In genomic region chr2:168955850-168956346, GRCm38 (mm10) we compare ENCODE assay signal across 8 mouse cellular contexts. TPM values are rescaled to one million over a fixed set of nuclear protein-coding genes. Genes with fewer than 3 reads are reported as not detected.
DNase-seq lines count a peak whose midpoint lies in the region; ATAC-seq lines count a peak whose summit lies in the region.

No protein-coding gene starts in this region.

- H3K4me2 ChIP-seq in embryonic facial prominence, embryonic 13.5 days = peak overlapping the region; percentile 93

- peaks cover 34% of the 10 kb centered on the region for H3K4me1 ChIP-seq in erythroblast, embryonic 14.5 days (ENCODE audit: control insufficient read depth)
- H3K4me1 ChIP-seq in embryonic facial prominence, embryonic 13.5 days = peaks cover 20% of the 10 kb centered on the region

- WGBS in embryonic facial prominence, embryonic 13.5 days = 53% methylated on average over 10 of the region's 10 CpGs

- ATAC-seq in erythroblast, adult 5-6 weeks (replicated peaks; ENCODE audit: low FRiP score, poor library complexity, severe bottlenecking) = no peak
- peak; percentile 35 for ATAC-seq in CD4-positive, CD25-positive, alpha-beta regulatory T cell, adult 4 months
- no peak for ATAC-seq in embryonic facial prominence, embryonic 13.5 days (ENCODE audit: insufficient number of reproducible peaks, insufficient read depth, low FRiP score, low TSS enrichment, low read depth)
- ATAC-seq in inflammation-experienced regulatory T-cells, adult 6 months = peak; percentile 34
- ATAC-seq in erythroid progenitor cell, adult 5-6 weeks (replicated peaks; ENCODE audit: low FRiP score, poor library complexity, severe bottlenecking) = no peak; the same call in 1 of the 2 replicates

- peak; percentile 14 for DNase-seq in mesoderm, embryonic 11.5 days (ENCODE audit: low read depth, low spot score)
- no peak for DNase-seq in adrenal gland, postnatal 4 days (ENCODE audit: low spot score in 2 of 2)

- peak overlapping the region; percentile 77 for H3K4me3 ChIP-seq in erythroblast, embryonic 14.5 days (replicated peaks)
- peak overlapping the region; percentile 94 for H3K4me3 ChIP-seq in embryonic facial prominence, embryonic 13.5 days

- H3K27ac ChIP-seq in embryonic facial prominence, embryonic 13.5 days = peak overlapping the region; percentile 93

- peaks cover 20% of the 10 kb centered on the region for H3K36me3 ChIP-seq in erythroblast, embryonic 14.5 days (ENCODE audit: control insufficient read depth)
- H3K36me3 ChIP-seq in embryonic facial prominence, embryonic 13.5 days = peaks cover 14% of the 10 kb centered on the region

- H3K9me3 ChIP-seq in erythroblast, embryonic 14.5 days (ENCODE audit: control insufficient read depth, low read length) = no peaks in the 10 kb centered on the region
- no peaks in the 10 kb centered on the region for H3K9me3 ChIP-seq in embryonic facial prominence, embryonic 13.5 days

- peak overlapping the region; percentile 96 for H3K9ac ChIP-seq in embryonic facial prominence, embryonic 13.5 days

- H3K27me3 ChIP-seq in erythroblast, embryonic 14.5 days (ENCODE audit: control insufficient read depth) = no peaks in the 10 kb centered on the region
- no peaks in the 10 kb centered on the region for H3K27me3 ChIP-seq in embryonic facial prominence, embryonic 13.5 days

RNA-seq across cellular contexts. Expression of gene Zfp64, which starts 0.5 kb away (rescaled TPM):
- polyA plus RNA-seq in erythroblast, embryonic 14.5 days (2012) = 1.3 and 1.5 TPM in 2 replicates
- 3.1 and 3.5 TPM in 2 replicates for total RNA-seq in erythroblast, adult 5-6 weeks (2015; ENCODE audit: low replicate concordance)
- 4.2 and 4.3 TPM in 2 replicates for total RNA-seq in erythroblast, adult 5-6 weeks (2017; ENCODE audit: low replicate concordance)
- 10 to 100 TPM; 26.5 to 40.1 TPM for polyA plus RNA-seq in CD4-positive, CD25-positive, alpha-beta regulatory T cell, adult 4 months (2017; shearing (Covaris generic))
- polyA plus RNA-seq in embryonic facial prominence, embryonic 13.5 days (2015; fragmentation: Nextera tagmentation; extraction: Ambion mirVana) = 54.0 and 54.8 TPM in 2 replicates
- 10 to 100 TPM; 21.5 to 28.4 (median 24.7) TPM for polyA plus RNA-seq in inflammation-experienced regulatory T-cells, adult 6 months (2017; shearing (Covaris generic))
- 2.9 and 11.2 TPM in 2 replicates for total RNA-seq in erythroid progenitor cell, adult 5-6 weeks (2015; ENCODE audit: low replicate concordance)
- 2.2 and 8.5 TPM in 2 replicates for total RNA-seq in erythroid progenitor cell, adult 5-6 weeks (2017; ENCODE audit: low replicate concordance)
- total RNA-seq in adrenal gland, postnatal 4 days (2021) = 10 to 100 TPM; 25.7 to 26.1 TPM

Comparison
In these comparisons a context has a peak if more than half of its experiments do, and no peak if none do; other contexts are left out.
1. ATAC-seq: peak in CD4-positive, CD25-positive, alpha-beta regulatory T cell, adult 4 months (single experiment) and inflammation-experienced regulatory T-cells, adult 6 months (single experiment); none in erythroblast, adult 5-6 weeks (single experiment), embryonic facial prominence, embryonic 13.5 days (single experiment) and erythroid progenitor cell, adult 5-6 weeks (single experiment).